Mouse (Mus musculus) heart, adult 2 months (tissue): ENCODE measurements around the gene Nenf. TPM values are rescaled to one million over a fixed set of nuclear protein-coding genes. Genes with fewer than 3 reads are reported as not detected.

ENCODE experiments used
- DNase-seq, 2 experiments: peaks; one replicate each; pipeline ENCODE4 v3.0.0; 2021
- H3K27ac ChIP-seq: fragments of 200-600 bp; 2 replicates; pipeline ENCODE4 v1.8.1; 2022
- H3K27me3 ChIP-seq: fragments of 200-500 bp; 2 replicates; pipeline ENCODE4 v1.6.1; 2012; ENCODE audit warnings: mild to moderate bottlenecking, low read length, inconsistent platforms, mixed read lengths; ENCODE audit not compliant: control insufficient read depth, insufficient read depth
- H3K36me3 ChIP-seq: fragments of 200-500 bp; 2 replicates; pipeline ENCODE4 v1.6.1; 2012; ENCODE audit warnings: low read length, inconsistent platforms; ENCODE audit not compliant: control insufficient read depth, insufficient read depth
- H3K4me1 ChIP-seq: fragments of 200-500 bp; 2 replicates; pipeline ENCODE4 v1.6.1; 2011; ENCODE audit warnings: low read length; ENCODE audit not compliant: control insufficient read depth, insufficient read depth
- H3K4me3 ChIP-seq: fragments of 200-600 bp; 2 replicates; pipeline ENCODE4 v1.8.1; 2022
- H3K79me2 ChIP-seq: fragments of 200-500 bp; replicated peaks from 2 replicates; pipeline ENCODE4 v1.6.1; 2012; ENCODE audit warnings: mild to moderate bottlenecking, inconsistent platforms, low read length, moderate library complexity, mixed read lengths; ENCODE audit not compliant: control insufficient read depth, insufficient read depth
- H3K9ac ChIP-seq: fragments of 200-500 bp; 2 replicates; pipeline ENCODE4 v1.6.1; 2012; ENCODE audit warnings: low read depth, mild to moderate bottlenecking, control low read depth, inconsistent platforms, low read length, mixed read lengths
- CTCF ChIP-seq: fragments of 200-600 bp; IDR thresholded peaks from 2 replicates; pipeline ENCODE4 v1.8.1; 2022; ENCODE audit warnings: antibody characterized with exemption, mild to moderate bottlenecking, moderate library complexity
- EP300 ChIP-seq: fragments of 200-500 bp; IDR thresholded peaks from 2 replicates; pipeline ENCODE4 v1.6.1; 2011; ENCODE audit warnings: low read depth, low read length, control low read depth; ENCODE audit not compliant: insufficient read depth
- POLR2A ChIP-seq: fragments of 200-500 bp; IDR thresholded peaks from 2 replicates; pipeline ENCODE4 v1.6.1; 2011; ENCODE audit warnings: mild to moderate bottlenecking, low read depth, low read length, control low read depth; ENCODE audit not compliant: insufficient read depth
- WGBS: fragments of 180-500 bp; shearing (Covaris S2); methylation state at CpG from one replicate; pipeline ENCODE4 v1.1.7; 2018; 5-methylcytosine and 5-hydroxymethylcytosine counted together
- intact Hi-C: fragments of 180-260 bp; cut with DNase I; formaldehyde crosslinking; loops from one replicate; pipeline ENCODE4 v1.15.1; 2025
- polyA plus RNA-seq: library from polyadenylated mRNA; depleted of rRNA; stranded (reverse); fragments of >200 nt; gene quantifications from 2 replicates; pipeline ENCODE4 v1.2.3, GENCODE M21; 2012
- total RNA-seq, 2 experiments: library from RNA; stranded (reverse); gene quantifications; 2 replicates each; pipeline ENCODE4 v1.2.3; 2021

Gene Nenf
- total and polyA plus RNA-seq, 3 experiments: 95.9 to 182 (median 107) TPM

GRCm38 (mm10) chr1:191316818-191317217 is 1.2 kb downstream of the Nenf start:
- Histone ChIP-seq H3K36me3 (no peaks in the 10 kb centered on the region), H3K4me3 (peak overlapping the region; percentile 83; the same call in 1 of the 2 replicates), H3K27me3 (no peaks in the 10 kb centered on the region), H3K4me1 (peaks cover 6% of the 10 kb centered on the region), H3K79me2 (no peaks in the 10 kb centered on the region; the same call in none of the 2 replicates), H3K9ac (no peak overlapping the region), H3K27ac (no peak overlapping the region; the same call in 1 of the 2 replicates)
- intact Hi-C loops: loop anchor here (5.0 to 10.0 kb wide), 3 partner anchors 75 to 588 kb away; partner anchors contain the start of genes Lpgat1 and Slc30a1
- 82% methylated on average over 8 of the region's 8 CpGs for WGBS
- TF ChIP-seq EP300 (no peak), CTCF (peak; percentile 34), POLR2A (no peak)
- DNase-seq: no peak

- no peaks in the 10 kb centered on the region; the same call in none of the 2 replicates for H3K79me2 ChIP-seq
- no peak overlapping the region for H3K27ac ChIP-seq
- H3K27me3 ChIP-seq: no peaks in the 10 kb centered on the region
- 67% methylated on average over 4 of the region's 4 CpGs for WGBS
- TF ChIP-seq CTCF (no peak), POLR2A (no peak), EP300 (no peak)
- no peak for DNase-seq
- intact Hi-C loops: loop anchor here (5.0 to 10.0 kb wide), 3 partner anchors 38 to 591 kb away; partner anchors contain the start of gene Slc30a1
- H3K36me3 ChIP-seq: no peaks in the 10 kb centered on the region
- H3K4me1 ChIP-seq: peaks cover 6% of the 10 kb centered on the region
- no peak overlapping the region for H3K9ac ChIP-seq
- H3K4me3 ChIP-seq: no peak overlapping the region
These were observed 4.1 kb downstream of the Nenf start for GRCm38 (mm10) chr1:191313926-191314325.

- Histone ChIP-seq H3K4me1 (peaks cover 6% of the 10 kb centered on the region), H3K36me3 (no peaks in the 10 kb centered on the region), H3K27me3 (no peaks in the 10 kb centered on the region), H3K4me3 (peak overlapping the region; percentile 80), H3K79me2 (no peaks in the 10 kb centered on the region; the same call in none of the 2 replicates), H3K27ac (peak overlapping the region; percentile 86), H3K9ac (peak overlapping the region; percentile 75)
- intact Hi-C loops: loop anchor here (5.0 to 10.0 kb wide), 3 partner anchors 39 to 592 kb away; partner anchors contain the start of gene Slc30a1
- DNase-seq: no peak
- 58% methylated on average over 6 of the region's 6 CpGs for WGBS
- TF ChIP-seq CTCF (no peak), POLR2A (no peak), EP300 (no peak)
These were observed 4.8 kb downstream of the Nenf start for GRCm38 (mm10) chr1:191313158-191313557.

- WGBS: under 1% methylated on average over 14 of the region's 14 CpGs
- TF ChIP-seq EP300 (peak; percentile 95), POLR2A (peak; percentile 78), CTCF (peak; percentile 90)
These were observed 5.5 kb downstream of the Nenf start for GRCm38 (mm10) chr1:191312513-191312941.

GRCm38 (mm10) chr1:191311296-191311898 is 6.6 kb downstream of the Nenf start:
- Histone ChIP-seq H3K9ac (no peak overlapping the region), H3K4me1 (peaks cover 4% of the 10 kb centered on the region), H3K27ac (no peak overlapping the region), H3K27me3 (no peaks in the 10 kb centered on the region), H3K79me2 (no peaks in the 10 kb centered on the region; the same call in 1 of the 2 replicates), H3K4me3 (no peak overlapping the region), H3K36me3 (no peaks in the 10 kb centered on the region)
- TF ChIP-seq POLR2A: no peak
- no peak for TF ChIP-seq CTCF
- no peak for TF ChIP-seq EP300
- intact Hi-C loops: loop anchor here (5.0 to 10.0 kb wide), 3 partner anchors 41 to 593 kb away; partner anchors contain the start of gene Slc30a1
- WGBS: 78% methylated on average over 4 of the region's 4 CpGs
- no peak for DNase-seq

More at GRCm38 (mm10) chr1:191312513-191312941, 5.5 kb downstream of the Nenf start:
- Histone ChIP-seq H3K9ac (peak overlapping the region; percentile 75), H3K36me3 (no peaks in the 10 kb centered on the region), H3K27me3 (no peaks in the 10 kb centered on the region), H3K4me3 (peak overlapping the region; percentile 80), H3K4me1 (peaks cover 6% of the 10 kb centered on the region), H3K79me2 (no peaks in the 10 kb centered on the region; the same call in none of the 2 replicates), H3K27ac (peak overlapping the region; percentile 86)
- peak; percentile 90 for DNase-seq
- intact Hi-C loops: loop anchor here (1.0 to 10.0 kb wide), 5 partner anchors 40 to 592 kb away; partner anchors contain the start of gene Slc30a1

GRCm38 (mm10) chr1:191307766-191308455 is 10.1 kb downstream of the Nenf start:
- TF ChIP-seq CTCF (peak; percentile 60), POLR2A (no peak), EP300 (no peak)
- Histone ChIP-seq H3K4me3 (no peak overlapping the region), H3K9ac (no peak overlapping the region), H3K27me3 (no peaks in the 10 kb centered on the region), H3K79me2 (no peaks in the 10 kb centered on the region), H3K27ac (no peak overlapping the region), H3K36me3 (no peaks in the 10 kb centered on the region), H3K4me1 (peaks cover 2% of the 10 kb centered on the region)
- no peak for DNase-seq
- intact Hi-C loops: no loop called here
- 84% methylated on average over 9 of the region's 9 CpGs for WGBS
